Mouse (Mus musculus) liver, postnatal 0 days (tissue): Measurements from ENCODE around the gene 3100002H09Rik. TPM values are rescaled to one million over a fixed set of nuclear protein-coding genes. Genes with fewer than 3 reads are reported as not detected.

Experiments used
- ATAC-seq: fragments of 200-750 bp; cut with Nextera tagmentation; 2 replicates; pipeline ENCODE4 v1.8.0; 2017; ENCODE audit warnings: mild to moderate bottlenecking, moderate library complexity
- DNase-seq: peaks from one replicate; pipeline ENCODE4 v3.0.0-alpha.2; 2016
- H3K27ac ChIP-seq: fragments of 300-500 bp; sonication (generic); 2 replicates; pipeline ENCODE4 v1.5.1; 2014; ENCODE audit warnings: antibody characterized with exemption, moderate library complexity, mild to moderate bottlenecking, low read depth
- H3K27me3 ChIP-seq: fragments of 300-500 bp; sonication (generic); 2 replicates; pipeline ENCODE4 v1.6.1; 2014; ENCODE audit warnings: low read length, control low read depth, mixed read lengths; ENCODE audit not compliant: insufficient read depth
- H3K36me3 ChIP-seq: fragments of 300-500 bp; sonication (generic); replicated peaks from 2 replicates; pipeline ENCODE4 v1.6.1; 2014; ENCODE audit warnings: mild to moderate bottlenecking, control low read depth, low read length, moderate library complexity, mixed read lengths; ENCODE audit not compliant: insufficient read depth
- H3K4me1 ChIP-seq: fragments of 300-500 bp; sonication (generic); 2 replicates; pipeline ENCODE4 v1.6.1; 2014; ENCODE audit warnings: antibody characterized with exemption, mild to moderate bottlenecking, control low read depth; ENCODE audit not compliant: insufficient read depth
- H3K4me2 ChIP-seq: fragments of 300-500 bp; sonication (generic); 2 replicates; pipeline ENCODE4 v1.6.1; 2014; ENCODE audit warnings: low read depth, mild to moderate bottlenecking, low read length, moderate library complexity, mixed read lengths
- H3K4me3 ChIP-seq: fragments of 300-500 bp; sonication (generic); 2 replicates; pipeline ENCODE4 v1.5.1; 2014; ENCODE audit warnings: low read depth, low read length
- H3K9ac ChIP-seq: fragments of 300-500 bp; sonication (generic); replicated peaks from 2 replicates; pipeline ENCODE4 v1.6.1; 2014; ENCODE audit warnings: mild to moderate bottlenecking, moderate library complexity
- H3K9me3 ChIP-seq: fragments of 300-500 bp; sonication (generic); 2 replicates; pipeline ENCODE4 v1.6.1; 2016; ENCODE audit warnings: mild to moderate bottlenecking, control low read depth, low read length, mixed read lengths
- CTCF ChIP-seq: sonication (generic); IDR thresholded peaks from 2 replicates; pipeline ENCODE4 v1.5.1; 2016; ENCODE audit warnings: antibody characterized with exemption, low read depth
- EP300 ChIP-seq: IDR thresholded peaks from 2 replicates; pipeline ENCODE4 v1.6.1; 2016; ENCODE audit warnings: antibody characterized with exemption, low read depth, mild to moderate bottlenecking
- WGBS: fragments of 180-500 bp; shearing (Covaris S2); extraction: QIAGEN DNeasy Blood & Tissue Kit; methylation state at CpG from one replicate; pipeline ENCODE4 v1.1.7; 2014; ENCODE audit not compliant: insufficient replicate concordance; 5-methylcytosine and 5-hydroxymethylcytosine counted together
- polyA plus RNA-seq: library from polyadenylated mRNA; unstranded; fragments of >200 nt; fragmentation: Nextera tagmentation; extraction: Ambion mirVana; gene quantifications from 2 replicates; pipeline ENCODE4 v1.2.1, GENCODE M21; 2015

The 3100002H09Rik gene
- polyA plus RNA-seq, 1 experiment from 2014 or later: not detected

GRCm38 (mm10) chr4:124621406-124621805 is 10.8 kb upstream of the 3100002H09Rik start:
- Histone ChIP-seq H3K9me3 (no peaks in the 10 kb centered on the region), H3K9ac (no peak overlapping the region), H3K4me3 (no peak overlapping the region), H3K4me2 (no peak overlapping the region), H3K27me3 (no peaks in the 10 kb centered on the region), H3K4me1 (no peaks in the 10 kb centered on the region), H3K36me3 (no peaks in the 10 kb centered on the region), H3K27ac (no peak overlapping the region)
- no peak for ATAC-seq
- DNase-seq: no peak
- WGBS: 71% methylated on average over 11 of the region's 11 CpGs
- TF ChIP-seq EP300: no peak
- TF ChIP-seq CTCF: no peak

DNA sequence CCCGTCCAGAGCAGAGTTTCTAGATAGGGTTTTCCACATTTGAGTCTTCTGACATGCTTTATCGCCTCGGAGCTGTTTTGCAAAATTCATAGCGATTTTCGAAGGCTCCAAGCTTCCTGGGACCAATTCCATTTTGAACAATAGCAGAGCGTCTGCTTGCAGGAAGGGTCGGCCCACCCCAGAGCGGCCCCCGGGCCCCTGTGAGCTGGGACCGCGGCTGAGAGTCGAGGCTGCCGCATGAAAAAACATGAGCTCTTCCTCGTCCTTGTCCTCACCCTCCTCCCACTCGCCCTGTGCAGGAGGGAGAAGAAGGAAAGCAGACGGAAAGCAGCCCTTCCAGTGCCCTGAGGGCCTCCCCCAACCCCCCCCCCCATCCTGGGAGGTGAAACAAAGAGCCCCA is 8.0 kb upstream of the 3100002H09Rik start:
- no peak overlapping the region for H3K27ac ChIP-seq
- no peaks in the 10 kb centered on the region for H3K9me3 ChIP-seq
- no peak overlapping the region for H3K4me3 ChIP-seq
- no peaks in the 10 kb centered on the region for H3K36me3 ChIP-seq
- no peaks in the 10 kb centered on the region for H3K4me1 ChIP-seq
- no peak overlapping the region for H3K4me2 ChIP-seq
- ATAC-seq (no peak), DNase-seq (no peak)
- H3K9ac ChIP-seq: no peak overlapping the region
- 17% methylated on average over 16 of the region's 16 CpGs for WGBS
- no peak for TF ChIP-seq CTCF
- TF ChIP-seq EP300: no peak
- H3K27me3 ChIP-seq: 0 out of 2 replicates have a peak, but pooled peaks cover 10% of the 10 kb centered on the region

- no peak overlapping the region for H3K27ac ChIP-seq
- no peak overlapping the region for H3K9ac ChIP-seq
- no peak overlapping the region for H3K4me2 ChIP-seq
- ATAC-seq (no peak), DNase-seq (no peak)
- no peaks in the 10 kb centered on the region for H3K9me3 ChIP-seq
- WGBS: 67% methylated on average over 1 of the region's 1 CpGs
- no peaks in the 10 kb centered on the region for H3K4me1 ChIP-seq
- no peak overlapping the region for H3K4me3 ChIP-seq
- H3K27me3 ChIP-seq: 0 out of 2 replicates have a peak, but pooled peaks cover 11% of the 10 kb centered on the region
- H3K36me3 ChIP-seq: no peaks in the 10 kb centered on the region
- TF ChIP-seq EP300: no peak
- no peak for TF ChIP-seq CTCF
These were observed 6.0 kb upstream of the 3100002H09Rik start for GRCm38 (mm10) chr4:124616636-124617035.

DNA sequence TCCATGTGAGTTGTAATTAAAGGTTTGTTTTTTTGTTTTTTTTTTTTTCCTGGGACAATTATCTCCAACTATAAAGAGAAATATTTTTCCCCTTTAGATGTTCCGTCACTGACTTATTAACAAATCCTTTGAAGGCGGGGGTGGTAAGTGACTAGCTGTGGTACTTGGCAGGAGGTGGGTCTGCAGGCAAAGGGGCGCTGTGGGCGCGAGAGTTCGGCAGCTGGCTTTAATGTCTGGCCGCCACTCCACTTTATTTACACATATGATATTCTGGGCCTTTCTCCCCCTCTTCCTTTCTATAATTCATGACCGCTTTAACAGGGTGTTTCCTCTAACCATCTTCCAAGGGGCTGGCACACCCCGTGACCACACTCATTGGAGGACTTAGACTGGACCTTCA is 5.4 kb upstream of the 3100002H09Rik start:
- Histone ChIP-seq H3K27me3 (0 out of 2 replicates have a peak, but pooled peaks cover 11% of the 10 kb centered on the region), H3K36me3 (no peaks in the 10 kb centered on the region), H3K4me2 (no peak overlapping the region), H3K9ac (no peak overlapping the region), H3K4me3 (no peak overlapping the region), H3K9me3 (no peaks in the 10 kb centered on the region), H3K4me1 (no peaks in the 10 kb centered on the region), H3K27ac (no peak overlapping the region)
- WGBS: 71% methylated on average over 9 of the region's 9 CpGs
- DNase-seq (no peak), ATAC-seq (no peak)
- TF ChIP-seq EP300: no peak

GRCm38 (mm10) chr4:124615406-124615960 is 4.9 kb upstream of the 3100002H09Rik start:
- H3K27me3 ChIP-seq: 0 out of 2 replicates have a peak, but pooled peaks cover 11% of the 10 kb centered on the region
- ATAC-seq (no peak), DNase-seq (no peak)
- TF ChIP-seq EP300 (no peak), CTCF (no peak)
- no peak overlapping the region for H3K4me3 ChIP-seq
- H3K4me2 ChIP-seq: no peak overlapping the region
- H3K9me3 ChIP-seq: no peaks in the 10 kb centered on the region
- WGBS: 53% methylated on average over 14 of the region's 14 CpGs
- H3K9ac ChIP-seq: no peak overlapping the region
- no peaks in the 10 kb centered on the region for H3K36me3 ChIP-seq
- no peak overlapping the region for H3K27ac ChIP-seq
- no peaks in the 10 kb centered on the region for H3K4me1 ChIP-seq

- Histone ChIP-seq H3K36me3 (no peaks in the 10 kb centered on the region), H3K4me1 (no peaks in the 10 kb centered on the region), H3K4me2 (no peak overlapping the region), H3K27ac (no peak overlapping the region), H3K9ac (no peak overlapping the region), H3K9me3 (no peaks in the 10 kb centered on the region), H3K4me3 (no peak overlapping the region), H3K27me3 (0 out of 2 replicates have a peak, but pooled peaks cover 11% of the 10 kb centered on the region)
- ATAC-seq: no peak
- DNase-seq: no peak
- WGBS: 0% methylated on average over 1 of the region's 1 CpGs
- no peak for TF ChIP-seq EP300
- no peak for TF ChIP-seq CTCF
These were observed 3.6 kb upstream of the 3100002H09Rik start for GRCm38 (mm10) chr4:124614189-124614588.
